Mouse (Mus musculus) C2C12 (cell line): Measurements from ENCODE around the gene Slc44a1.

ENCODE experiments used
- CEBPB ChIP-seq: IDR thresholded peaks from one replicate; pipeline ENCODE4 v1.6.1; 2011; ENCODE audit warnings: low read depth, mild to moderate bottlenecking, control low read depth, moderate library complexity
- CTCF ChIP-seq: IDR thresholded peaks from one replicate; pipeline ENCODE4 v1.5.1; 2011; ENCODE audit not compliant: control insufficient read depth, insufficient read depth, insufficient read length
- MAX ChIP-seq: IDR thresholded peaks from one replicate; pipeline ENCODE4 v1.6.1; 2011; ENCODE audit warnings: mild to moderate bottlenecking, control low read depth
- USF1 ChIP-seq: IDR thresholded peaks from one replicate; pipeline ENCODE4 v1.6.1; 2011; ENCODE audit warnings: low read depth, mild to moderate bottlenecking, control low read depth, moderate library complexity

GRCm38 (mm10) chr4:53427120-53427519, 13.1 kb upstream of the Slc44a1 start:
- TF ChIP-seq CTCF (no peak), USF1 (no peak), CEBPB (no peak), MAX (no peak)
